Mouse (Mus musculus) liver, embryonic 15.5 days (tissue): ENCODE measurements at regions not wholly inside any gene's neighbourhood (a gene's known extent, or its start where the extent isn't known, plus 50 kb on each side); places are given as distances from the start of the nearest gene placed in this dataset.

Source experiments
- ATAC-seq: fragments of 200-750 bp; cut with Nextera tagmentation; 2 replicates; pipeline ENCODE4 v1.8.0; 2017; ENCODE audit warnings: moderate number of reproducible peaks, mild to moderate bottlenecking, moderate library complexity; ENCODE audit not compliant: insufficient read depth
- H3K27ac ChIP-seq: fragments of 300-500 bp; sonication (generic); replicated peaks from 2 replicates; pipeline ENCODE4 v1.5.1; 2015; ENCODE audit warnings: mild to moderate bottlenecking, inconsistent platforms
- H3K27me3 ChIP-seq: fragments of 300-500 bp; sonication (generic); 2 replicates; pipeline ENCODE4 v1.6.1; 2015; ENCODE audit warnings: mild to moderate bottlenecking, inconsistent platforms
- H3K36me3 ChIP-seq: fragments of 300-500 bp; sonication (generic); replicated peaks from 2 replicates; pipeline ENCODE4 v1.6.1; 2015; ENCODE audit warnings: moderate library complexity, mild to moderate bottlenecking, inconsistent platforms
- H3K4me1 ChIP-seq: fragments of 300-500 bp; sonication (generic); replicated peaks from 2 replicates; pipeline ENCODE4 v1.6.1; 2015; ENCODE audit warnings: inconsistent platforms
- H3K4me2 ChIP-seq: fragments of 300-500 bp; sonication (generic); 2 replicates; pipeline ENCODE4 v1.6.1; 2015; ENCODE audit warnings: moderate library complexity, mild to moderate bottlenecking, inconsistent platforms
- H3K4me3 ChIP-seq: fragments of 300-500 bp; sonication (generic); replicated peaks from 2 replicates; pipeline ENCODE4 v1.5.1; 2015; ENCODE audit warnings: mild to moderate bottlenecking, inconsistent platforms
- H3K9ac ChIP-seq: fragments of 300-500 bp; sonication (generic); 2 replicates; pipeline ENCODE4 v1.6.1; 2015; ENCODE audit warnings: moderate library complexity, mild to moderate bottlenecking, inconsistent platforms
- H3K9me3 ChIP-seq: fragments of 300-500 bp; sonication (generic); replicated peaks from 2 replicates; pipeline ENCODE4 v1.6.1; 2016; ENCODE audit warnings: inconsistent platforms
- whole genome bisulfite sequencing: fragments of 180-500 bp; shearing (Covaris S2); methylation state at CpG from one replicate; pipeline ENCODE4 v1.1.7; 2015; ENCODE audit warnings: mixed read lengths; ENCODE audit not compliant: insufficient replicate concordance; 5-methylcytosine and 5-hydroxymethylcytosine counted together

DNA sequence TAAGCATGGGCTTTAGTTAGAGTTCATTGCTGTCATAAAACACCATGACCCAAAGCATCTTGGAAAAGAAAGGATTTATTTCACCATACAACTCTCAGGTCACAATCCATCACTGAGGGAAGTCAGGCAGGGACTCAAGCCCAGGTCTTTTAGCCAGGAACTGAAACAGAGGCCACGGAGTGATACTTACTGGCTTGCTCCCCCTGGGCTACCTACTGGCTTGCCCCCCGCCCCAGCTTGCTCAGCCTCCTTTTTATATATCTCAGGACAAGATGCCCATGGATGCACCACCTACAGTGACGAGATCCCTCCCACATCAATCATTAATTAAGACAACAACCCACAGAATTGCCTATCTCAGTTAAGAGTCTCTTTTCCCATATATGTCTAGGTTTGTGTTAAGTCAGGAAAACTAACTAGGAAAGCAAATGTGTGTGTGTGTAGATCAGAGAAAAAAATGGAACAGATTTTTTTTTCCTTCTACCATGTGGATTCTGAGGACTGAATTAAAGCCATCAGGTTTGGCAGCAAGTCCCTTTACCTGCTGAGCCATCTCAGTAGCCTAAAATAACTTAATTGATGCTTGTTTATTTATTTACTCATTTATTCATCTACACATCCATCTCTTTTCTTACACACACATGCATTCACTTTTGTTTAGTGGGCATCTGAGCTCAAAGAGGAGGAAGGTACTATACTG is 87.2 kb downstream of the Cxcl12 start:
- Histone ChIP-seq H3K4me2 (no peak overlapping the region), H3K4me3 (no peak overlapping the region), H3K9me3 (no peaks in the 10 kb centered on the region), H3K36me3 (no peaks in the 10 kb centered on the region), H3K27ac (no peak overlapping the region), H3K9ac (no peak overlapping the region), H3K4me1 (no peaks in the 10 kb centered on the region), H3K27me3 (no peaks in the 10 kb centered on the region)
- 44% methylated on average over 3 of the region's 3 CpGs for WGBS
- no peak for ATAC-seq

DNA sequence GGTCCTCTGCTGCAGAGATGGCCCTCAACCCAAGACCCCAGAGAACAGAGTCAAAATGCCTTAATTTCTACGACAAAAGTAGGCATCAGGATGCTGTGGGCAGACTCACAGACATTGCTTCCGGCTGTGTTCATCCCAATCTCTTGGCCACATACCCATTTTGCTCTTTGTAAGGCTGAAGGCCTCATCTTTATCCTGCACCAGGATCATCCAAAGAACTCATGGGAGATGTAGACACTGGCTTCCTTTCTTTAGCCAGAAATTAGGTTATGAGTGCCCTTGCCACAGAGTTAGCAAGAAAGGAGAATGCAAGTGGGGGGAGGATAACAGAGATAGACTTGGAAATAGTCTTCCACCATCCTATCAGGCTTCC is 87.8 kb downstream of the Cxcl12 start:
- H3K27ac ChIP-seq, result no peak overlapping the region

DNA sequence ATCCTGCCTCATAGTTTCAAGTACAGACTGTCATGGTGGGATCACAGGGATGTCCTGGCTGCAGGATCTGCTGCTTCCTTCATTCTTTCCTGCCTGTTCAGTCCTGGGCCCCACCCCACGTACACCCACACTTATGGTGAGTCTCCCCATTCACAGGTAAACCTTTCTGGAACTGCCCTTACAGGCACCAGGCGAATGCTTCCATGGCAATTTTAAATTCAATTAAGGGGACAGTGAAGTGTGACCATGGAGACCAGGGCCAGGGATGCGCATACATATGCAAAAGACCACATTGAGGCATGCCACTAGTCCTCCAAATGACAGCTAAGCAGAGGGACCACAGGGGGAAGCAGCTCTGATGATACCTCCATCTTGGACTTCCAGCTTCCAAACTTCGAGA is 89.3 kb downstream of the Cxcl12 start:
- Histone ChIP-seq H3K4me2 (no peak overlapping the region), H3K9me3 (no peaks in the 10 kb centered on the region), H3K9ac (no peak overlapping the region), H3K27ac (no peak overlapping the region), H3K4me1 (no peaks in the 10 kb centered on the region), H3K4me3 (no peak overlapping the region), H3K36me3 (no peaks in the 10 kb centered on the region), H3K27me3 (no peaks in the 10 kb centered on the region)
- 64% methylated on average over 4 of the region's 4 CpGs for WGBS
- no peak for ATAC-seq

More for the DNA sequence above, 87.8 kb downstream of the Cxcl12 start:
- no peak overlapping the region for H3K4me3 ChIP-seq
- H3K9me3 ChIP-seq, result no peaks in the 10 kb centered on the region
- WGBS, result 45% methylated on average over 2 of the region's 2 CpGs
- no peaks in the 10 kb centered on the region for H3K36me3 ChIP-seq
- no peak overlapping the region for H3K4me2 ChIP-seq
- H3K9ac ChIP-seq, result no peak overlapping the region
- ATAC-seq, result no peak
- no peaks in the 10 kb centered on the region for H3K27me3 ChIP-seq
- H3K4me1 ChIP-seq, result no peaks in the 10 kb centered on the region

DNA sequence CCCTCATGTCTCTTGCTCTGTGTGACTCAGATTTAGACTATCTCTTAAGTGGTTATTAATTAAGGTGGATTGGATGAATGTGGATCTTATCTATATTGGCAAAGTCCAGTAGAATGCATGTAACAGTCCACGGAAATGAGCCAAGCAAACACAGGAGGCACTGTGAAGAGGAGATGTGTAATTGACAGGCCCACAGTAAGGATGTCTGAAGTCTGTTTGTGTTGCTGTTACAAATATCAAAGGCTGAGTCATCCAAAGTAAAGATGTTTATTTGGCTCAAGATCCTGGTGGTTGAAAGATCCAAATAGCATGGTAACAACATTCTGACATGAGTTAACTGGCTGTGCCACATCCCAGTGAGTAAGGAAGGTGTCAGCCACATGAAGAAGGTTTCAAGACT is 99.6 kb downstream of the Cxcl12 start:
- Histone ChIP-seq H3K4me2 (no peak overlapping the region), H3K4me3 (no peak overlapping the region), H3K9ac (no peak overlapping the region), H3K36me3 (no peaks in the 10 kb centered on the region), H3K4me1 (0 out of 2 replicates have a peak, but pooled peaks cover 2% of the 10 kb centered on the region), H3K27me3 (no peaks in the 10 kb centered on the region), H3K27ac (no peak overlapping the region), H3K9me3 (no peaks in the 10 kb centered on the region)
- 29% methylated on average over 1 of the region's 1 CpGs for WGBS
- no peak for ATAC-seq

- ATAC-seq, result no peak
- Histone ChIP-seq H3K27me3 (no peaks in the 10 kb centered on the region), H3K36me3 (no peaks in the 10 kb centered on the region), H3K4me2 (no peak overlapping the region), H3K4me1 (0 out of 2 replicates have a peak, but pooled peaks cover 2% of the 10 kb centered on the region), H3K9ac (no peak overlapping the region), H3K4me3 (no peak overlapping the region), H3K9me3 (no peaks in the 10 kb centered on the region), H3K27ac (no peak overlapping the region)
- 60% methylated on average over 2 of the region's 2 CpGs for WGBS
These were observed 100.0 kb downstream of the Cxcl12 start for GRCm38 (mm10) chr6:117268376-117268775.

GRCm38 (mm10) chr6:117270261-117270660 is 101.9 kb downstream of the Cxcl12 start:
- Histone ChIP-seq H3K36me3 (no peaks in the 10 kb centered on the region), H3K9ac (no peak overlapping the region), H3K4me3 (no peak overlapping the region), H3K4me2 (no peak overlapping the region), H3K4me1 (0 out of 2 replicates have a peak, but pooled peaks cover 2% of the 10 kb centered on the region), H3K9me3 (no peaks in the 10 kb centered on the region), H3K27me3 (no peaks in the 10 kb centered on the region), H3K27ac (no peak overlapping the region)
- 37% methylated on average over 3 of the region's 3 CpGs for WGBS
- ATAC-seq, result no peak

DNA sequence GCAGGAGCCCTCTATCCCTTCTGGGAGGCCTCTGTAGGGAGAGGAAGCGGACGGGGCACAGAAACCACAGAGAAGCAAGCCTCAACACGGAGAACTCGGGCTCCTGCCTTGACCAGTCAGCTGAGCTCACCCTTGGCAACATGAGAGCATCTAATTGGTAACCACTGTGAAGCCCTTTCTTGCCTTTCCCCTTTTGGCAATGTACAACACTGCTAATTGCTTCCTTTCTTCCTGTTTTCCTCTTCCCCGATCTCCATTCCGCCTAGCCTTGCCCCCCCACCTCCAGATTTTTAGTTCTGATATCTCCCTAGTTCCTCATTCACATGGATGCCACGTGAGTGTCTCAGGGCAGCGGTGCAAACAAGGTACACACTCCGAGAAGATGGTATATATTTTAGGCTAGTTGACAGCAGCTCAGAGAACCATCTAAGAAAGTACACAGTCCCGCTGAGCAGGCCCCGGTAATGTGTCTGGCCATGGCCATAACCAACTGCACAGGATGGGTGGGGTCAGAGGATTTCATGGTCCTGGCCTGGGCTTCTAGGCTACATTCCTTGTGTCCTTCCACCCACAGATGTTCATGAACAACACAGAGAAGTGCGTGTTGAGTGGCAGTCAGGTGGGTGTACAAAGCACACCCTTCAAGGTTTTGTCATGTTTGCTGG is 103.4 kb downstream of the Cxcl12 start:
- WGBS, result 21% methylated on average over 12 of the region's 12 CpGs
- Histone ChIP-seq H3K4me3 (no peak overlapping the region), H3K36me3 (no peaks in the 10 kb centered on the region), H3K9ac (no peak overlapping the region), H3K27ac (no peak overlapping the region), H3K4me1 (0 out of 2 replicates have a peak, but pooled peaks cover 2% of the 10 kb centered on the region), H3K27me3 (no peaks in the 10 kb centered on the region), H3K9me3 (no peaks in the 10 kb centered on the region), H3K4me2 (no peak overlapping the region)
- ATAC-seq, result no peak

GRCm38 (mm10) chr6:117272227-117272955 is 104.1 kb downstream of the Cxcl12 start:
- Histone ChIP-seq H3K9ac (no peak overlapping the region), H3K27me3 (no peaks in the 10 kb centered on the region), H3K4me2 (no peak overlapping the region), H3K27ac (no peak overlapping the region), H3K4me3 (no peak overlapping the region), H3K4me1 (0 out of 2 replicates have a peak, but pooled peaks cover 2% of the 10 kb centered on the region), H3K36me3 (no peaks in the 10 kb centered on the region), H3K9me3 (no peaks in the 10 kb centered on the region)
- whole genome bisulfite sequencing, result 53% methylated on average over 9 of the region's 9 CpGs
- no peak for ATAC-seq

GRCm38 (mm10) chr6:117275915-117276314 is 107.6 kb downstream of the Cxcl12 start:
- H3K9me3 ChIP-seq, result no peaks in the 10 kb centered on the region
- H3K4me1 ChIP-seq, result no peaks in the 10 kb centered on the region
- no peak overlapping the region for H3K4me3 ChIP-seq
- no peak for ATAC-seq
- no peak overlapping the region for H3K27ac ChIP-seq
- H3K36me3 ChIP-seq, result no peaks in the 10 kb centered on the region
- no peaks in the 10 kb centered on the region for H3K27me3 ChIP-seq
- WGBS, result 69% methylated on average over 5 of the region's 5 CpGs
- no peak overlapping the region for H3K4me2 ChIP-seq
- H3K9ac ChIP-seq, result no peak overlapping the region

DNA sequence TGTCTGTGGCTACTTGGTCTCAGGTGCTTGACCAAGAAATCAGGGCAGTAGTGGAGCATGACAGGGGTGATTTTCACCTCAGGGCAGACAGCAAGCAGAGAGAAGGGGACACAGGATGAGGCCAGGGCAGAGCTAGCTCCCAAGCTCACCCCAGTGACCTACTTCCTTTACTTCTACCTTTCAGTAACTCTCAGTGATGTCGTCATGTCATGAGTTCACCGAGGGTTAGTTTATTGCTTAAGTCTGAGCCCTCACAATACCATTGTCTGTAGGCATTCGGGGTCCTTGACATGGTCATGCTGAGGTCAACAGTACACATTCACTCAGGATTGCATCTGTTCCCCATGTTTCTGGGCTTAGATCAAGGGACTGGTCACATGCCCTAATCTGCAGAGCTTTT is 108.5 kb downstream of the Cxcl12 start:
- Histone ChIP-seq H3K27me3 (no peaks in the 10 kb centered on the region), H3K4me3 (no peak overlapping the region), H3K9ac (no peak overlapping the region), H3K36me3 (no peaks in the 10 kb centered on the region), H3K9me3 (no peaks in the 10 kb centered on the region), H3K4me1 (no peaks in the 10 kb centered on the region), H3K27ac (no peak overlapping the region), H3K4me2 (no peak overlapping the region)
- no peak for ATAC-seq
- WGBS, result 35% methylated on average over 3 of the region's 3 CpGs

GRCm38 (mm10) chr6:117279297-117279696 is 111.0 kb downstream of the Cxcl12 start:
- Histone ChIP-seq H3K9ac (no peak overlapping the region), H3K4me1 (no peaks in the 10 kb centered on the region), H3K27ac (no peak overlapping the region), H3K27me3 (no peaks in the 10 kb centered on the region), H3K4me3 (no peak overlapping the region), H3K9me3 (no peaks in the 10 kb centered on the region), H3K36me3 (no peaks in the 10 kb centered on the region), H3K4me2 (no peak overlapping the region)
- no peak for ATAC-seq
